ENCODE assay signal across 8 mouse cellular contexts in genomic region chr19:4961928-4962601, GRCm38 (mm10). TPM values are rescaled to one million over a fixed set of nuclear protein-coding genes. Genes with fewer than 3 reads are reported as not detected.
DNase-seq lines count a peak whose midpoint lies in the region; ATAC-seq lines count a peak whose summit lies in the region.

Gene Mrpl11, plus strand, starts transcription at chr19:4962147.

- peak; percentile 99 for ATAC-seq in megakaryocyte progenitor cell, adult 5-6 weeks (replicated peaks; ENCODE audit: poor library complexity)

- DNase-seq in adipocyte (ENCODE audit: low spot score) = peak; percentile 98
- DNase-seq in embryo, embryonic 10 days (ENCODE audit: low spot score) = peak; percentile 98
- DNase-seq in gastrocnemius, postnatal 10 days = peak; percentile 80
- peak; percentile 97 for DNase-seq in induced T-regulatory cell, adult 2 months (ENCODE audit: low read depth)
- peak; percentile 82 to 96 for DNase-seq in left cerebral cortex, adult 9 months (ENCODE audit: low spot score in 2 of 2)
- DNase-seq in right cerebral cortex, postnatal 14 days = peak; percentile 81
- peak; percentile 84 to 88 for DNase-seq in urinary bladder, postnatal 36 days (ENCODE audit: low spot score in 2 of 2)

RNA-seq across cellular contexts. Expression of gene Mrpl11, which starts in this region (rescaled TPM):
- total RNA-seq in gastrocnemius, postnatal 10 days (2021) = 10 to 100 TPM; 48.6 to 56.1 TPM
- total RNA-seq in megakaryocyte progenitor cell, adult 5-6 weeks (2015) = 32.3 and 32.4 TPM in 2 replicates
- total RNA-seq in megakaryocyte progenitor cell, adult 5-6 weeks (2017) = 51.6 and 63.6 TPM in 2 replicates

Comparison
In these comparisons a context has a peak if more than half of its experiments do, and no peak if none do; other contexts are left out.
1. Peak in every context shown above with its lines: DNase-seq and ATAC-seq.